Mouse (Mus musculus) stomach, postnatal 0 days (tissue): ENCODE measurements around the gene Efl1.

Experiments used
- CTCF ChIP-seq: IDR thresholded peaks from 2 replicates; pipeline ENCODE4 v1.5.1; 2016; ENCODE audit warnings: antibody characterized with exemption, low read depth, mild to moderate bottlenecking, moderate library complexity
- EP300 ChIP-seq: optimal IDR thresholded peaks from 2 replicates; pipeline ENCODE3; 2016; ENCODE audit warnings: antibody characterized with exemption

GRCm38 (mm10) chr7:82819541-82819940 is 171.1 kb downstream of the Efl1 start:
- TF ChIP-seq CTCF (no peak), EP300 (no peak)
